Mouse (Mus musculus) intestine, embryonic 14.5 days (tissue): Measurements from ENCODE around the gene Aif1l. TPM values are rescaled to one million over a fixed set of nuclear protein-coding genes. Genes with fewer than 3 reads are reported as not detected.

Experiments
- ATAC-seq: fragments of 200-750 bp; cut with Nextera tagmentation; replicated peaks from 2 replicates; pipeline ENCODE4 v1.8.0; 2017; ENCODE audit warnings: low read depth, moderate number of reproducible peaks, moderate TSS enrichment, moderate library complexity; ENCODE audit not compliant: low FRiP score, low TSS enrichment
- DNase-seq: peaks from one replicate; pipeline ENCODE4 v3.0.0-alpha.2; 2018; ENCODE audit warnings: low spot score
- H3K27ac ChIP-seq: fragments of 300-500 bp; sonication (generic); 2 replicates; pipeline ENCODE4 v1.5.1; 2014; ENCODE audit warnings: low read depth, mild to moderate bottlenecking, control low read depth
- H3K27me3 ChIP-seq: fragments of 300-500 bp; sonication (generic); replicated peaks from 2 replicates; pipeline ENCODE4 v1.6.1; 2014; ENCODE audit warnings: low read length, control low read depth; ENCODE audit not compliant: control insufficient read depth, insufficient read depth
- H3K36me3 ChIP-seq: fragments of 300-500 bp; sonication (generic); 2 replicates; pipeline ENCODE4 v1.6.1; 2014; ENCODE audit warnings: low read length, control low read depth; ENCODE audit not compliant: control insufficient read depth, insufficient read depth
- H3K4me1 ChIP-seq: fragments of 300-500 bp; sonication (generic); replicated peaks from 2 replicates; pipeline ENCODE4 v1.6.1; 2014; ENCODE audit warnings: low read length, control low read depth, mixed read lengths; ENCODE audit not compliant: control insufficient read depth, insufficient read depth
- H3K4me2 ChIP-seq: fragments of 300-500 bp; sonication (generic); 2 replicates; pipeline ENCODE4 v1.6.1; 2014; ENCODE audit warnings: low read length
- H3K4me3 ChIP-seq: fragments of 300-500 bp; sonication (generic); 2 replicates; pipeline ENCODE4 v1.5.1; 2014; ENCODE audit warnings: low read depth, low read length, control low read depth, mixed read lengths
- H3K9ac ChIP-seq: fragments of 300-500 bp; sonication (generic); 2 replicates; pipeline ENCODE4 v1.6.1; 2014; ENCODE audit warnings: mild to moderate bottlenecking, low read length
- H3K9me3 ChIP-seq: fragments of 300-500 bp; sonication (generic); 2 replicates; pipeline ENCODE4 v1.6.1; 2016; ENCODE audit warnings: low read length, control low read depth; ENCODE audit not compliant: control insufficient read depth
- WGBS: fragments of 180-500 bp; shearing (Covaris S2); extraction: QIAGEN DNeasy Blood & Tissue Kit; methylation state at CpG from one replicate; pipeline ENCODE4 v1.1.7; 2014; 5-methylcytosine and 5-hydroxymethylcytosine counted together
- polyA plus RNA-seq: library from polyadenylated mRNA; unstranded; fragments of >200 nt; fragmentation: Nextera tagmentation; extraction: Ambion mirVana; gene quantifications from 2 replicates; pipeline ENCODE4 v1.2.1, GENCODE M21; 2014

Gene Aif1l
- polyA plus RNA-seq, 1 experiment from 2014 or later, result 20.2 TPM

DNA sequence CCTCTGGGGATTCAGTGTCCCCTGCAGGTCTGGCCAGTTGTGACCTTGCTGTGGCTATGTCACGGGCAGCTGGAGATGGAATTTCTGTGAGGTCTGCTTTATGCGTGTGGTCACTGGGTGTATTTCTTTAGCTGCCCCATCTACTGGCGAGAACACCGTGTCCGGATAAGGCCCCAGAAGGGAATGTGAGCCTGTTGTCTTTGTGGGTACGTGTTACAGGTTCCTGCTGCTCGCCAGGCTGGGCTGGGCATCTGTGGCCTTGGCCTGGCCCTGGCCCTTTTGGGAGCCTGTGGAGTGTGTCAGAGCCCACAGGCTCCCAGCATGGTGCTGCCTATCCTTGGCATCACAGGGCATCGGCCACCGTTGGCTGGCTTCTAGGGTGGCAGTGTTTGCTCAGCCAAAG lies 4.8 kb downstream of the Aif1l start:
- no peak overlapping the region for H3K4me3 ChIP-seq
- no peak overlapping the region for H3K9ac ChIP-seq
- 87% methylated on average over 9 of the region's 9 CpGs for WGBS
- H3K27ac ChIP-seq, result no peak overlapping the region
- DNase-seq, result no peak
- H3K4me1 ChIP-seq, result peaks cover 4% of the 10 kb centered on the region
- no peak overlapping the region for H3K4me2 ChIP-seq
- no peaks in the 10 kb centered on the region for H3K36me3 ChIP-seq
- no peak for ATAC-seq
- H3K27me3 ChIP-seq, result no peaks in the 10 kb centered on the region
- no peaks in the 10 kb centered on the region for H3K9me3 ChIP-seq

- no peak overlapping the region for H3K4me2 ChIP-seq
- H3K27me3 ChIP-seq, result no peaks in the 10 kb centered on the region
- ATAC-seq (no peak), DNase-seq (no peak)
- no peak overlapping the region for H3K9ac ChIP-seq
- H3K4me3 ChIP-seq, result no peak overlapping the region
- H3K27ac ChIP-seq, result no peak overlapping the region
- H3K36me3 ChIP-seq, result no peaks in the 10 kb centered on the region
- WGBS, result 84% methylated on average over 5 of the region's 5 CpGs
- H3K9me3 ChIP-seq, result no peaks in the 10 kb centered on the region
- peaks cover 3% of the 10 kb centered on the region for H3K4me1 ChIP-seq
Observed at GRCm38 (mm10) chr2:31955686-31956085, 5.7 kb downstream of the Aif1l start.

DNA sequence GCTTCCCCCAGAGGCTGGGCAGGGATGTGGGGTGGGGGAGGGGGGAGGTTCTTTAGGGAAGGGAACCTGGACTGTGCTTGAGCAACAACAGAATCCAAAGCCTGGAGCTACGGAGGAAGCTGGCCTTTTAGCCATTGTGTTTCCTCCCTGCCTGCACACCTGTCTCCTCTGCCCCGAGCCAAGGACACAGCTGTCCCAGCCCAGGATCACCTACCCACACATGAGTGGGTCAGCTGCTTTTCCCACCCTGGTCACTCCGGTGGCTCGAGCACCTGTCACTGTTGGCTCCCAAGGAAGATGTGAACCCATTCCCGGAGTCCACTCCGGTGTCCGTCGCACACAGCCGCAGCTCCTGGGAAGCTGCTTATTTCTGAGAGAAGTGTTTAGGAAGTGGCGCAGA lies 7.3 kb downstream of the Aif1l start:
- no peak overlapping the region for H3K27ac ChIP-seq
- H3K4me2 ChIP-seq, result no peak overlapping the region
- H3K36me3 ChIP-seq, result 0 out of 2 replicates have a peak, but pooled peaks cover 3% of the 10 kb centered on the region
- H3K9ac ChIP-seq, result no peak overlapping the region
- no peaks in the 10 kb centered on the region for H3K4me1 ChIP-seq
- DNase-seq (no peak), ATAC-seq (no peak)
- 85% methylated on average over 10 of the region's 10 CpGs for WGBS
- H3K27me3 ChIP-seq, result no peaks in the 10 kb centered on the region
- H3K4me3 ChIP-seq, result no peak overlapping the region
- no peaks in the 10 kb centered on the region for H3K9me3 ChIP-seq

DNA sequence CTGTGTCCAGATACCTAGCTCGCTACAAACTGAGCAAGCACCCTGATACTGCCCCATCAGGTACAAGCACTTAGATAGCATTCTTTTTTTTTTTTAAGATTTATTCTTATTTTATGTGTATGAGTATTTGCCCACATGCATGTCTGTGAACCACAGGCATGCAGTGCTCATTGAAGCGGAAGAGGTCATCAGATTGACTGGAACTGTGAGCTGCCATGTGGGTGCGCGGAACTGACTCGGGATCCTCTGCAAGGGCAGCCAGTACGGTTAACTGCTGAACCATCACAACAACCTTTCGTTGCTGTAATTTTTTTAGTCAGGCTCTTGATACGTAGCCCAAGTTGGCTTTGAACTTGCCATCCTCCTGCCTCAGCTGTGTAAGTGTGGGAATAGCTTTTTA lies 11.0 kb downstream of the Aif1l start:
- Histone ChIP-seq H3K27me3 (no peaks in the 10 kb centered on the region), H3K9ac (no peak overlapping the region), H3K27ac (no peak overlapping the region), H3K36me3 (0 out of 2 replicates have a peak, but pooled peaks cover 3% of the 10 kb centered on the region), H3K4me2 (no peak overlapping the region), H3K9me3 (no peaks in the 10 kb centered on the region), H3K4me3 (no peak overlapping the region), H3K4me1 (no peaks in the 10 kb centered on the region)
- DNase-seq, result no peak
- no peak for ATAC-seq
- 95% methylated on average over 8 of the region's 8 CpGs for WGBS

DNA sequence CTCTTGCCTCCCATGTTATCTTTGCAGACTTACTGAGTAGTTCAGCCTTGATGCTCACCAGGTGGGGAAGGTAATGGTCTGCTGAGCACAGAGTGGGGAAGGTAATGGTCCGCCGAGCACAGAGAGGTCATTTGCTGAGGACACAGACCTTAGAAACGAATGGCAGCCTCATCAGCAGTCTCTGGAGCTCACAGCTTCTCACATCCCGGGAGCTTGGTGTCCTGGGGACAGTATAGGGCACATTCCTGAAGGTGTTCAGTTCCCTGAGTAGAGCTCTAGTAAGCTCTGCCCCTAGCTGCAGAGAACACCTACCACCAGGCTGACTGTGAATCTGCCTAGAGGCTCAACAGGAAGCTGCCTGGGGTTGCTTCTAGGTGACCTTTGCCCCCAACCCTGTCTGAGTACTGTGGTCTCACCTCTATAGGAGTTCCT lies 11.9 kb downstream of the Aif1l start:
- DNase-seq (no peak), ATAC-seq (no peak)
- Histone ChIP-seq H3K4me3 (no peak overlapping the region), H3K9ac (no peak overlapping the region), H3K4me2 (no peak overlapping the region), H3K9me3 (no peaks in the 10 kb centered on the region), H3K27ac (no peak overlapping the region; the same call in 1 of the 2 replicates), H3K27me3 (no peaks in the 10 kb centered on the region), H3K36me3 (0 out of 2 replicates have a peak, but pooled peaks cover 3% of the 10 kb centered on the region), H3K4me1 (no peaks in the 10 kb centered on the region)
- WGBS, result 67% methylated on average over 4 of the region's 4 CpGs

GRCm38 (mm10) chr2:31962501-31963224 lies 12.7 kb downstream of the Aif1l start:
- Histone ChIP-seq H3K4me3 (no peak overlapping the region), H3K4me1 (no peaks in the 10 kb centered on the region), H3K36me3 (0 out of 2 replicates have a peak, but pooled peaks cover 3% of the 10 kb centered on the region), H3K9ac (no peak overlapping the region), H3K4me2 (no peak overlapping the region), H3K27ac (peak overlapping the region; percentile 18; the same call in 1 of the 2 replicates), H3K9me3 (no peaks in the 10 kb centered on the region), H3K27me3 (no peaks in the 10 kb centered on the region)
- ATAC-seq (peak; percentile 58), DNase-seq (no peak)
- WGBS, result 77% methylated on average over 8 of the region's 8 CpGs

GRCm38 (mm10) chr2:31963491-31963890 lies 13.6 kb downstream of the Aif1l start:
- H3K9ac ChIP-seq, result no peak overlapping the region
- H3K27me3 ChIP-seq, result no peaks in the 10 kb centered on the region
- 0 out of 2 replicates have a peak, but pooled peaks cover 3% of the 10 kb centered on the region for H3K36me3 ChIP-seq
- ATAC-seq (no peak), DNase-seq (no peak)
- H3K9me3 ChIP-seq, result no peaks in the 10 kb centered on the region
- H3K4me1 ChIP-seq, result no peaks in the 10 kb centered on the region
- no peak overlapping the region for H3K27ac ChIP-seq
- no peak overlapping the region for H3K4me3 ChIP-seq
- 81% methylated on average over 7 of the region's 7 CpGs for WGBS
- no peak overlapping the region for H3K4me2 ChIP-seq

GRCm38 (mm10) chr2:31964191-31964590 lies 14.3 kb downstream of the Aif1l start:
- no peak overlapping the region for H3K27ac ChIP-seq
- no peak overlapping the region for H3K9ac ChIP-seq
- H3K4me2 ChIP-seq, result no peak overlapping the region
- no peak overlapping the region for H3K4me3 ChIP-seq
- no peaks in the 10 kb centered on the region for H3K9me3 ChIP-seq
- DNase-seq, result no peak
- H3K36me3 ChIP-seq, result 0 out of 2 replicates have a peak, but pooled peaks cover 3% of the 10 kb centered on the region
- no peaks in the 10 kb centered on the region for H3K4me1 ChIP-seq
- 59% methylated on average over 3 of the region's 3 CpGs for WGBS
- ATAC-seq, result no peak
- no peaks in the 10 kb centered on the region for H3K27me3 ChIP-seq

DNA sequence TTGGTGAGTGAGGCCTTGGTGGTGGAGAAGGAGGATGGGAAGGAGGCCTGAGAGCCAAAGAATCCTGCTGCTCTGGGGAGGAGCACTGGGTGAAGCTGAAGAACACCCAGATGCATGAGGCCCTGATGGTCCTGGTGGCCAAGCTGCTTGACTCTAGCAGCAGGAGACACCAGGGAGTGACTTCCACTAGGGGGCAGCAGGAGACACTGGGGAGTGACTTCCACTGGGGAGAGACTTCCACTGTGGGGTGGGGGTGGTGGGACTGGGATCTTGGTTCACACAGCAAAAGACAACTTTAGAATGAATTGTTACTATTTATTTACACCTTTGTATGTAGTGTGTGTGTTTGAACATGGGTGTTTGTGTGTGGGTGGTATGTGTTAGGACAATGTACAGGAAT lies 15.2 kb downstream of the Aif1l start:
- Histone ChIP-seq H3K4me2 (no peak overlapping the region), H3K27me3 (no peaks in the 10 kb centered on the region), H3K4me1 (no peaks in the 10 kb centered on the region), H3K9ac (no peak overlapping the region), H3K36me3 (0 out of 2 replicates have a peak, but pooled peaks cover 8% of the 10 kb centered on the region), H3K27ac (no peak overlapping the region), H3K9me3 (no peaks in the 10 kb centered on the region), H3K4me3 (no peak overlapping the region)
- DNase-seq (no peak), ATAC-seq (no peak)
